Mouse (Mus musculus) CD4-positive helper T cell, adult 2 months (primary cell): ENCODE measurements at regions not wholly inside any gene's neighbourhood (a gene's known extent, or its start where the extent isn't known, plus 50 kb on each side); places are given as distances from the start of the nearest gene placed in this dataset.

ENCODE experiments used
- DNase-seq: peaks from one replicate; pipeline ENCODE4 v3.0.0-alpha.2; 2012; ENCODE audit warnings: low read depth, missing footprints, low spot score

DNA sequence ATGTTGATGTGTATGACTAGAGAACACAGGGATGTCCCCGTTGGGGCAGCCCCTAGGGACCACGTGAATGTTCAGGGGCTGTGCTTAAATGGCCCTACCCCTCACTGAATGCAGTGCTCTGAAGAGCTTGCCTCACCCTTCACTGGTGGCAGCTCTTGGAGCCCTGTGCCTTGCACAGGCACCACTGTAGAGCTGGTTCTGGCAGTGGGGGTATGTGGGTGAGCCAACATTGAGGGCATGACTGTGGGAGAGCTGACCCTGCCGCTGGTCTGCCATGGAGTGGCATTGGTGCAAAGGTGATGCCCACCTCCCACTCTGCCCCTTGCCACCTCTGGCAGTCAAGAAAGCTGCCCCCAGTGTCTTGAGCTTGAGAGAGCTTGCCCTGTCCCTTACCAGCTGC is 69.6 kb upstream of the Tdrd3 start:
- no peak for DNase-seq

- peak; percentile 6 for DNase-seq
Observed at GRCm38 (mm10) chr14:87348825-87349224, 67.6 kb upstream of the Tdrd3 start.

GRCm38 (mm10) chr14:87365793-87366192 is 50.6 kb upstream of the Tdrd3 start:
- no peak for DNase-seq
